Mouse (Mus musculus) forebrain, embryonic 14.5 days (tissue): ENCODE measurements around the gene Il12rb2. TPM values are rescaled to one million over a fixed set of nuclear protein-coding genes. Genes with fewer than 3 reads are reported as not detected.

Source experiments
- ATAC-seq: fragments of 200-750 bp; cut with Nextera tagmentation; 2 replicates; pipeline ENCODE4 v1.8.0; 2017; ENCODE audit warnings: mild to moderate bottlenecking, moderate library complexity
- DNase-seq: peaks from one replicate; pipeline ENCODE4 v3.0.0-alpha.2; 2015; ENCODE audit warnings: low spot score
- H3K27ac ChIP-seq: fragments of 300-500 bp; sonication (generic); 2 replicates; pipeline ENCODE4 v1.5.1; 2014; ENCODE audit warnings: low read depth, mild to moderate bottlenecking, control low read depth, low read length, moderate library complexity
- H3K27me3 ChIP-seq: fragments of 300-500 bp; sonication (generic); replicated peaks from 2 replicates; pipeline ENCODE4 v1.6.1; 2014; ENCODE audit warnings: low read length, control low read depth, mixed read lengths; ENCODE audit not compliant: control insufficient read depth, insufficient read depth
- H3K36me3 ChIP-seq: fragments of 300-500 bp; sonication (generic); 2 replicates; pipeline ENCODE4 v1.6.1; 2014; ENCODE audit warnings: low read length, control low read depth; ENCODE audit not compliant: control insufficient read depth, insufficient read depth
- H3K4me1 ChIP-seq: fragments of 300-500 bp; sonication (generic); 2 replicates; pipeline ENCODE4 v1.6.1; 2014; ENCODE audit warnings: antibody characterized with exemption, low read length, control low read depth; ENCODE audit not compliant: control insufficient read depth, insufficient read depth
- H3K4me2 ChIP-seq: fragments of 300-500 bp; sonication (generic); 2 replicates; pipeline ENCODE4 v1.6.1; 2014; ENCODE audit warnings: mild to moderate bottlenecking, control low read depth, low read length
- H3K4me3 ChIP-seq: fragments of 300-500 bp; sonication (generic); 2 replicates; pipeline ENCODE4 v1.5.1; 2014; ENCODE audit warnings: low read depth, low read length, control low read depth
- H3K9ac ChIP-seq: fragments of 300-500 bp; sonication (generic); 2 replicates; pipeline ENCODE4 v1.6.1; 2014; ENCODE audit warnings: mild to moderate bottlenecking, low read length, control low read depth, moderate library complexity
- H3K9me3 ChIP-seq: fragments of 300-500 bp; sonication (generic); replicated peaks from 2 replicates; pipeline ENCODE4 v1.6.1; 2016; ENCODE audit warnings: low read length, control low read depth, mixed read lengths; ENCODE audit not compliant: control insufficient read depth
- WGBS: fragments of 180-500 bp; shearing (Covaris S2); extraction: QIAGEN DNeasy Blood & Tissue Kit; methylation state at CpG from one replicate; pipeline ENCODE4 v1.1.7; 2014; 5-methylcytosine and 5-hydroxymethylcytosine counted together
- polyA plus RNA-seq: library from polyadenylated mRNA; unstranded; fragments of >200 nt; fragmentation: Nextera tagmentation; extraction: Ambion mirVana; gene quantifications from 2 replicates; pipeline ENCODE4 v1.2.1, GENCODE M21; 2014

The Il12rb2 gene
- polyA plus RNA-seq, result 0.10 TPM in 1 of 2 replicates, not detected in the other

DNA sequence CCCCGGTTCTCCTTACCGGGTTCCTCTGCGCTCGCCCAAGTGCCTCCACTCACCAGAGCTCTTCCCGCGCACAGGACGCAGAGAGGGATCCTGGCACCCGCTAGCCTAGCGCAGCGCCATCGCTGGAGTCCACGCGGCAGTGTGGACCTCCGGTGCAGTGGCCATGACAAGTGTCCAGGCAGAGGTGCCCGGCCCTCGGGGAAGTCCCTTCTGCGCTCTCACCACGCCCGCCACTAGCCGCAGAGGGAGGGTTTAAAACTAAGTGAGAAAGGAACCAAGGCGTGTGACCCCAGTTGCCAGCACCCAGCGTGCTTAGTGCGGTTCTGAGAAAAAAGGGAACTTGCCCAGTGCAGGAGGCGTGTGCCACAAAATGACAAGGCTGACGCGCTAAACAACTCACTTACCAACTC lies at the start of gene Il12rb2:
TSS of gene Il12rb2 (minus strand) at position 207 of the 410 bp plus-strand sequence.
- no peaks in the 10 kb centered on the region for H3K9me3 ChIP-seq
- WGBS, result 3% methylated on average over 26 of the region's 26 CpGs
- H3K4me3 ChIP-seq, result peak within 1 kb of the TSS; percentile 18; the same call in 1 of the 2 replicates
- H3K27me3 ChIP-seq, result peaks cover 5% of the 10 kb centered on the region; the same call in 1 of the 2 replicates
- H3K9ac ChIP-seq, result 0 out of 2 replicates have a peak within 1 kb of the TSS, but pooled peaks have one; percentile 8
- DNase-seq, result peak; percentile 3
- no peaks in the 10 kb centered on the region for H3K36me3 ChIP-seq
- H3K4me2 ChIP-seq, result peak within 1 kb of the TSS; percentile 51
- no peak within 1 kb of the TSS for H3K27ac ChIP-seq
- 0 out of 2 replicates have a peak, but pooled peaks have one; percentile 10 for ATAC-seq
- no peaks in the 10 kb centered on the region for H3K4me1 ChIP-seq

DNA sequence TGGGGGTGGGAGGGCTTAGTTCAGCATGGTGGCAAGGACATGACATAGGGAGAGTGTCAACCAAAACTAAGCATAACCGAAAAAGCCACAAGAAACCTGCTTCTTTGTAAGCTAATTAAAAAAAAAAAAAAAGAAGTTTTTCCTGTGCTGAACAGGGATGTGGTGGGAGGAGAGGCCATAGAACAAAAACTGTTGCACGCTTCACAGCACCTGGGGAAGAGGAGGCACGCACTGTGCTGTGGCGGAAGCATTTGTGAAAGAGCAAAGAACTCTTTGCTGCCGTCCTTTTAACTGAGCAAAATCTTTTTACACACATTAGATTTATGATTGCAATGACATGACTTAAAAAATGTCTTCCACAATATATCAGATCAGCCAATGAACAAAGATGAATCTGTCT lies 45.8 kb upstream of the Il12rb2 start:
- H3K36me3 ChIP-seq, result no peaks in the 10 kb centered on the region
- no peaks in the 10 kb centered on the region for H3K27me3 ChIP-seq
- no peak for ATAC-seq
- H3K4me2 ChIP-seq, result no peak overlapping the region
- H3K27ac ChIP-seq, result no peak overlapping the region
- no peak for DNase-seq
- no peaks in the 10 kb centered on the region for H3K4me1 ChIP-seq
- 59% methylated on average over 5 of the region's 5 CpGs for WGBS
- no peak overlapping the region for H3K9ac ChIP-seq
- H3K4me3 ChIP-seq, result no peak overlapping the region
- no peaks in the 10 kb centered on the region for H3K9me3 ChIP-seq

DNA sequence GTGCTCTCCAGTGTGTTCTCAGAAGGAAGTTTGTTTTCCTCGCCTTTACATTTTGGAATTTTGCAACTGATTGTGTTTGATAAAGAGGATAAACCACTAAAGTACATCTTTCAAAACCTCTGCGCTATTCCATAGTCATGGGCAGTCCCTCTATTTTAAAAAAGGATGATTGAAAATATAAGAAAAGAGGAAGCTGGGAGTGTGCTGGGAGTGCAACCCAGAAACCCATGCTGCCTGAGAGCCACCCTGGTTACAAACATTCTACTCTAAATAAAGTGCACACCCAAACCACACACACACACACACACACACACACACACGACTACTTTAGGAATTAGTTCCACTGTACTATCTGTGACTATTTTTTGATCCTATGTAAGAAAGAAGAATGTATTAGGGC lies 40.6 kb upstream of the Il12rb2 start:
- H3K4me1 ChIP-seq, result no peaks in the 10 kb centered on the region
- H3K27ac ChIP-seq, result no peak overlapping the region
- H3K4me2 ChIP-seq, result no peak overlapping the region
- H3K9me3 ChIP-seq, result no peaks in the 10 kb centered on the region
- no peaks in the 10 kb centered on the region for H3K27me3 ChIP-seq
- no peak overlapping the region for H3K9ac ChIP-seq
- no peak overlapping the region for H3K4me3 ChIP-seq
- no peak for DNase-seq
- 92% methylated on average over 3 of the region's 3 CpGs for WGBS
- ATAC-seq, result no peak
- H3K36me3 ChIP-seq, result no peaks in the 10 kb centered on the region

DNA sequence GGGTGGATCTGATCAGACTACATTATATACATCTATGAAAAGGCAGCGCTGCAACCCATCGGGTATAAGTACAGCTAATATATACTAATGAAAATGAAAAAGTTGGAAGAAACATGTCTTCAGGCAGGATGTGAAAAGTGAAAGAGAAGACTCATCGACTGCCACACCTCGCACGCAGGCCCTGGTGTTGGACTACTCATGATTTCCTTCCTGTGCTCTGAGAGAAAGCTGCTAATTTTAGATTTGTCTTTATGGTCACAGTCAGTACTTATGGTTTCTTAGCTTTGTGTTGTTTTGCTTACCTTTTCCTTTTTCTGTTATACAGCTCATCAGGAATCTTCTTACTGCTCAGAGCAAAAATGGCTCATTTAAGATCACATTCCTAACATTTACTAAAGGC lies 39.3 kb upstream of the Il12rb2 start:
- ATAC-seq (no peak), DNase-seq (no peak)
- 93% methylated on average over 5 of the region's 5 CpGs for WGBS
- H3K9ac ChIP-seq, result no peak overlapping the region
- no peaks in the 10 kb centered on the region for H3K27me3 ChIP-seq
- no peak overlapping the region for H3K27ac ChIP-seq
- no peak overlapping the region for H3K4me3 ChIP-seq
- H3K4me2 ChIP-seq, result no peak overlapping the region
- no peaks in the 10 kb centered on the region for H3K9me3 ChIP-seq
- no peaks in the 10 kb centered on the region for H3K4me1 ChIP-seq
- H3K36me3 ChIP-seq, result no peaks in the 10 kb centered on the region

DNA sequence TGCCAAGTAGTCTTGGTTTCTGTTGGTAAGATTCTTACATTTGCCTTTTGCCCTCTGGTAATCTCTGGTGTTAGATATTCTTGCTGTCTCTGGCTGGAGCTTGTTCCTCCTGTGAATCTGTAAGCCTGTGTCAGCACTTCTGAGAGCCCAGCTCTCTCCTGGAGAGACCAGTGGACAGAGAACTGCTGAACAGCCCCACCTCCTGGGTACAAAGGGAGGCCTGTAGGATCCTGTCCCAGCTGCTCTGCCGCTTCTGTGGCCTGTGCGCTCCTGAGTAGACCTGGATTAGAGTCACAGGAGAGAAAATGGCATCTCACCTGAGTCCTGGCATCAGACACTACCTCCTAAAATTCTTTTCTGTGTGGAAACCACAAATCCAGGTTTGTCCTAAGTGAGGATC lies 37.4 kb upstream of the Il12rb2 start:
- 80% methylated on average over 2 of the region's 2 CpGs for whole genome bisulfite sequencing

DNA sequence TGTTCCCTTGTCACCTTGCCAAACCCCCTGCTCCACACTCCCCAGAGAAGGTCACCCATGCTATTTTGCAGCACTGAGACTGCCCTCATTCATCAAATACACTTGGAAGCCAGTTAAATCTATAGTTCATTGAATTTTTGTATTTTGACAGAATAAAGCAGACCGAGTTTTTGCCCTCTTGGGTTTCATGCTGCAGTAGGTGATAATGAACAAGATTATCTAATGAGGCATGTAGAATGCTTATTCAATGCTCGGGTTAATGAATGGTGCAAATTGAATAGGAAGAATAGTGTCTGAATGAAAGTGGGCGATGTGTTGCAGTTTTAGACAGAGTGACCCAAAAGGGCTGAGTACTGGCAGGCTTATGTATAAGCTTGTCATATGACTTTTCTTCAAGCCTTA lies 29.3 kb upstream of the Il12rb2 start:
- WGBS, result 7% methylated on average over 3 of the region's 3 CpGs
- peak; percentile 70; the same call in 1 of the 2 replicates for ATAC-seq

More for the DNA sequence above, 37.4 kb upstream of the Il12rb2 start:
- H3K4me1 ChIP-seq, result no peaks in the 10 kb centered on the region
- H3K36me3 ChIP-seq, result no peaks in the 10 kb centered on the region
- no peak overlapping the region for H3K9ac ChIP-seq
- no peak overlapping the region for H3K4me2 ChIP-seq
- ATAC-seq (no peak), DNase-seq (no peak)
- H3K27me3 ChIP-seq, result no peaks in the 10 kb centered on the region
- no peaks in the 10 kb centered on the region for H3K9me3 ChIP-seq
- no peak overlapping the region for H3K27ac ChIP-seq
- no peak overlapping the region for H3K4me3 ChIP-seq

DNA sequence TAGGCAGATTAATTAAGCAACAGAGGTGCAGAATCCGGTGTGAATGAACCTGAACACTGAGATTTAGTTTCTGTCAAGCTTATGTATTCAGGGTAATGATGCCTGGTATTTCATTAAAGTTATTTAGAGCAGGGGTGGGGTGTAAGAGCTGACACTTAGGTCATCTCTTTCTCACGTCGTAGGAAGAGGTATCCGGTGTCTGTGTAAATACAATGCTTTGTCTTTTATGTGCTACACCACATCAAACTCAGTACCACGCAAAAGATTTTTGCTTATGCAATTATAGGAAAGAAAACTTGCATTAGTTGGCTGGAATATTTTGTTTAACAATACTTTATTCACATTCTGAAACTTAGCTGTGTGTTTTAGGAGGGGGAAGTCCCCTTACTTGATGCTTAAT lies 23.6 kb upstream of the Il12rb2 start:
- H3K4me1 ChIP-seq, result no peaks in the 10 kb centered on the region
- no peak overlapping the region for H3K27ac ChIP-seq
- H3K4me3 ChIP-seq, result no peak overlapping the region
- no peaks in the 10 kb centered on the region for H3K9me3 ChIP-seq
- ATAC-seq (no peak), DNase-seq (no peak)
- H3K4me2 ChIP-seq, result no peak overlapping the region
- H3K27me3 ChIP-seq, result no peaks in the 10 kb centered on the region
- H3K36me3 ChIP-seq, result no peaks in the 10 kb centered on the region
- H3K9ac ChIP-seq, result no peak overlapping the region
- WGBS, result 80% methylated on average over 5 of the region's 5 CpGs

More for the DNA sequence above, 29.3 kb upstream of the Il12rb2 start:
- H3K27me3 ChIP-seq, result no peaks in the 10 kb centered on the region
- peaks cover 8% of the 10 kb centered on the region for H3K4me1 ChIP-seq
- no peak overlapping the region for H3K4me2 ChIP-seq
- H3K9ac ChIP-seq, result no peak overlapping the region
- H3K9me3 ChIP-seq, result no peaks in the 10 kb centered on the region
- no peak overlapping the region for H3K27ac ChIP-seq
- DNase-seq, result peak; percentile 62
- H3K36me3 ChIP-seq, result no peaks in the 10 kb centered on the region
- no peak overlapping the region for H3K4me3 ChIP-seq

DNA sequence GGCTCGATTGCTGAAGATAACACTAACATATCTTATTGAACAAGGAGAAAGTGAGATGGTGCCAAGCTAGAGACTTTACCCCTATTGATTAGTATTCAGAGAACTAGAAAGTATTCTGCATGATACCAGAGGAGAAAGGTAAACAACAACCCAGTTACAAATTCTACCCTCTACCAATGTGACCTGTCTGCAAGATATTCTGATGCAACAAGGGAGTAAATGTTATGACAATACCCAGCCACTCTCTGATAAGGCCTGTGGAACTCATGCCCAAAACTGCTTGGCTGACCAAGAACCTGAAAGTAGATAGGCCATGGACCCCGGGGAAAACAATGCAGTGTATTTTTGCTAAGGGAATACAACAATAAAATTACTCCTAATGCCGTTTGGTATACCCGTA lies 10.2 kb downstream of the Il12rb2 start:
- 94% methylated on average over 4 of the region's 4 CpGs for WGBS
- no peaks in the 10 kb centered on the region for H3K9me3 ChIP-seq
- H3K4me1 ChIP-seq, result no peaks in the 10 kb centered on the region
- H3K4me2 ChIP-seq, result no peak overlapping the region
- no peak overlapping the region for H3K27ac ChIP-seq
- no peak for ATAC-seq
- H3K27me3 ChIP-seq, result no peaks in the 10 kb centered on the region
- DNase-seq, result no peak
- no peak overlapping the region for H3K9ac ChIP-seq
- H3K4me3 ChIP-seq, result no peak overlapping the region
- H3K36me3 ChIP-seq, result no peaks in the 10 kb centered on the region

DNA sequence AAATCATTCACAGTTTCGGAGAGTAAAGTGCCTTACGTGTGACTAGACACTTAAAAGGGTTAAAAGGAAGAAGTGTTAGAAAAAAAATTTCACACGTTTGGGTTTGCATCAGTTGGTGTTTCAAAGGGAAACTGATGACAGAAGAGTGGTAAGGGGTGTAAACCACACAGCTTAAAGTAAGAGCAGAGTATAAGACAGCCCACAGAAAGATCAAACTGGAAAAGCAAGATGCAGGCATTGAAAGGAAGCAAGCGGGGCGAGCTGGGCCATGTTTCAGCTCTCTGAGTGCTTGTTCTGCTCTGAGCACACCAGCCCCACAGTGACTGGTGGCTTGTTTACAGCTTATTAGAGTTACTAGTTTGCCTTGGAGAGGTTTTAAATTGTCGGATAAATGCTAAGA lies 27.9 kb downstream of the Il12rb2 start:
- no peak overlapping the region for H3K4me2 ChIP-seq
- H3K27me3 ChIP-seq, result no peaks in the 10 kb centered on the region
- 82% methylated on average over 6 of the region's 6 CpGs for WGBS
- H3K36me3 ChIP-seq, result no peaks in the 10 kb centered on the region
- no peak for ATAC-seq
- H3K9me3 ChIP-seq, result no peaks in the 10 kb centered on the region
- H3K4me1 ChIP-seq, result no peaks in the 10 kb centered on the region
- H3K9ac ChIP-seq, result no peak overlapping the region
- H3K27ac ChIP-seq, result no peak overlapping the region
- DNase-seq, result no peak
- H3K4me3 ChIP-seq, result no peak overlapping the region
